ENCODE assay signal across 8 mouse cellular contexts in genomic region chr9:7554382-7554781, GRCm38 (mm10). TPM values are rescaled to one million over a fixed set of nuclear protein-coding genes. Genes with fewer than 3 reads are reported as not detected.
DNase-seq lines count a peak whose midpoint lies in the region; ATAC-seq and TF ChIP-seq lines count a peak whose summit lies in the region.

No protein-coding gene starts in this region.

- H3K9me3 ChIP-seq in liver, embryonic 14.5 days (ENCODE audit: control insufficient read depth, low read length), result no peaks in the 10 kb centered on the region

- peak; percentile 2 to 5 for DNase-seq in cerebellum, adult 18-20 months
- DNase-seq in cerebellum, adult 9-11 months, result no peak
- DNase-seq in left cerebral cortex, adult 18-20 months (ENCODE audit: low spot score in 2 of 2), result peak; percentile 7 to 11
- no peak for DNase-seq in left cerebral cortex, adult 8-10 months (ENCODE audit: low spot score in 2 of 2)
- DNase-seq in liver, embryonic 14.5 days (ENCODE audit: low read depth in 3 of 3, low spot score in 3 of 3), result no peak
- DNase-seq in c-Kit-positive CD71-positive TER-119-positive erythroid progenitor cells, embryonic 14.5 days (ENCODE audit: low spot score), result no peak
- no peak for DNase-seq in ovary, adult 18-20 months (ENCODE audit: low spot score)

- peak; percentile 45; the same call in 1 of the 2 replicates for TF ChIP-seq CTCF in liver, embryonic 14.5 days (IDR thresholded peaks at IDR 0.05; ENCODE audit: low read depth)

- no peak overlapping the region for H3K27ac ChIP-seq in liver, embryonic 14.5 days

- no peak overlapping the region for H3K9ac ChIP-seq in liver, embryonic 14.5 days (replicated peaks)

- peak; percentile 46 for ATAC-seq in activated CD4-positive, CD25-positive, alpha-beta regulatory T cell, adult 4 months
- ATAC-seq in liver, embryonic 14.5 days (ENCODE audit: insufficient read depth), result no peak

- H3K27me3 ChIP-seq in liver, embryonic 14.5 days (ENCODE audit: control insufficient read depth, insufficient read depth, low read length), result no peaks in the 10 kb centered on the region

- H3K4me2 ChIP-seq in liver, embryonic 14.5 days (ENCODE audit: low read depth), result no peak overlapping the region

- 12% methylated on average over 3 of the region's 3 CpGs for WGBS in liver, embryonic 14.5 days (ENCODE audit: insufficient replicate concordance)

- H3K4me1 ChIP-seq in liver, embryonic 14.5 days (replicated peaks; ENCODE audit: control insufficient read depth in 2 of 2, insufficient read depth in 2 of 2, low read length in 1 of 2), result no peaks in the 10 kb centered on the region

- no peak overlapping the region for H3K4me3 ChIP-seq in liver, embryonic 14.5 days (ENCODE audit: insufficient read depth in 1 of 2, low read depth in 2 of 2, low read length in 2 of 2)

- TF ChIP-seq EP300 in liver, embryonic 14.5 days (IDR thresholded peaks at IDR 0.05; ENCODE audit: low read depth), result no peak

- no peaks in the 10 kb centered on the region for H3K36me3 ChIP-seq in liver, embryonic 14.5 days (replicated peaks; ENCODE audit: control insufficient read depth, insufficient read depth, low read depth)

RNA-seq across cellular contexts. Expression of gene Mmp8, which starts 3.9 kb away (rescaled TPM):
- not detected for total RNA-seq in left cerebral cortex, adult 18-20 months (2021)
- total RNA-seq in left cerebral cortex, adult 8-10 months (2022), result not detected
- under 1 TPM in 1 of 2 experiments, not detected in 1; 0.19 TPM for polyA plus RNA-seq in activated CD4-positive, CD25-positive, alpha-beta regulatory T cell, adult 4 months (2017; shearing (Covaris generic))
- polyA plus RNA-seq in liver, embryonic 14.5 days (2012; rRNA removed), result 0.83 and 1.2 TPM in 2 replicates
- polyA plus RNA-seq in liver, embryonic 14.5 days (2014; fragmentation: Nextera tagmentation; extraction: Ambion mirVana), result 2.3 and 3.1 TPM in 2 replicates

RNA-seq across cellular contexts. Expression of gene Mmp27, which starts 16.8 kb away (rescaled TPM):
- not detected for total RNA-seq in left cerebral cortex, adult 18-20 months (2021)
- total RNA-seq in left cerebral cortex, adult 8-10 months (2022), result not detected
- not detected for polyA plus RNA-seq in activated CD4-positive, CD25-positive, alpha-beta regulatory T cell, adult 4 months (2017; shearing (Covaris generic))
- polyA plus RNA-seq in liver, embryonic 14.5 days (2012; rRNA removed), result 0.03 and 0.17 TPM in 2 replicates
- 0.06 TPM in 1 of 2 replicates, not detected in the other for polyA plus RNA-seq in liver, embryonic 14.5 days (2014; fragmentation: Nextera tagmentation; extraction: Ambion mirVana)

RNA-seq across cellular contexts. Expression of gene Mmp10, which starts 52.2 kb away (rescaled TPM):
- total RNA-seq in left cerebral cortex, adult 18-20 months (2021), result not detected
- not detected for total RNA-seq in left cerebral cortex, adult 8-10 months (2022)
- polyA plus RNA-seq in activated CD4-positive, CD25-positive, alpha-beta regulatory T cell, adult 4 months (2017; shearing (Covaris generic)), result not detected
- not detected in 2 replicates for polyA plus RNA-seq in liver, embryonic 14.5 days (2012; rRNA removed)
- not detected in 2 replicates for polyA plus RNA-seq in liver, embryonic 14.5 days (2014; fragmentation: Nextera tagmentation; extraction: Ambion mirVana)

Comparison
In these comparisons a context has a peak if more than half of its experiments do, and no peak if none do; other contexts are left out.
1. DNase-seq: peak in cerebellum, adult 18-20 months (2 of 2) and left cerebral cortex, adult 18-20 months (2 of 2); none in cerebellum, adult 9-11 months (single experiment), left cerebral cortex, adult 8-10 months (0 of 2), liver, embryonic 14.5 days (0 of 3), c-Kit-positive CD71-positive TER-119-positive erythroid progenitor cells, embryonic 14.5 days (single experiment) and ovary, adult 18-20 months (single experiment).